Mouse (Mus musculus) hindbrain, embryonic 14.5 days (tissue): Measurements from ENCODE around the gene Rpf1. TPM values are rescaled to one million over a fixed set of nuclear protein-coding genes. Genes with fewer than 3 reads are reported as not detected.

ENCODE experiments used
- ATAC-seq: fragments of 200-750 bp; cut with Nextera tagmentation; 2 replicates; pipeline ENCODE4 v1.8.0; 2017; ENCODE audit warnings: moderate number of reproducible peaks, mild to moderate bottlenecking, moderate TSS enrichment, moderate library complexity; ENCODE audit not compliant: low FRiP score
- DNase-seq: peaks from one replicate; pipeline ENCODE4 v3.0.0-alpha.2; 2015; ENCODE audit warnings: low spot score
- H3K27ac ChIP-seq: fragments of 300-500 bp; sonication (generic); 2 replicates; pipeline ENCODE4 v1.5.1; 2014; ENCODE audit warnings: mild to moderate bottlenecking, moderate library complexity
- H3K27me3 ChIP-seq: fragments of 300-500 bp; sonication (generic); 2 replicates; pipeline ENCODE4 v1.6.1; 2014; ENCODE audit warnings: mild to moderate bottlenecking, low read length, mixed read lengths; ENCODE audit not compliant: control insufficient read depth, insufficient read depth
- H3K36me3 ChIP-seq: fragments of 300-500 bp; sonication (generic); replicated peaks from 2 replicates; pipeline ENCODE4 v1.6.1; 2014; ENCODE audit not compliant: control insufficient read depth, insufficient read depth
- H3K4me1 ChIP-seq: fragments of 300-500 bp; sonication (generic); replicated peaks from 2 replicates; pipeline ENCODE4 v1.6.1; 2014; ENCODE audit warnings: antibody characterized with exemption, low read length, mixed read lengths; ENCODE audit not compliant: control insufficient read depth, insufficient read depth
- H3K4me2 ChIP-seq: fragments of 300-500 bp; sonication (generic); replicated peaks from 2 replicates; pipeline ENCODE4 v1.6.1; 2014; ENCODE audit warnings: mild to moderate bottlenecking, moderate library complexity
- H3K4me3 ChIP-seq: fragments of 300-500 bp; sonication (generic); replicated peaks from 2 replicates; pipeline ENCODE4 v1.5.1; 2014; ENCODE audit warnings: mild to moderate bottlenecking, low read length
- H3K9ac ChIP-seq: fragments of 300-500 bp; sonication (generic); 2 replicates; pipeline ENCODE4 v1.6.1; 2014
- H3K9me3 ChIP-seq: fragments of 300-500 bp; sonication (generic); 2 replicates; pipeline ENCODE4 v1.6.1; 2016; ENCODE audit warnings: low read length; ENCODE audit not compliant: control insufficient read depth
- WGBS: fragments of 180-500 bp; shearing (Covaris S2); extraction: QIAGEN DNeasy Blood & Tissue Kit; methylation state at CpG from one replicate; pipeline ENCODE4 v1.1.7; 2014; 5-methylcytosine and 5-hydroxymethylcytosine counted together
- polyA plus RNA-seq: library from polyadenylated mRNA; unstranded; fragments of >200 nt; fragmentation: Nextera tagmentation; extraction: Ambion mirVana; gene quantifications from 2 replicates; pipeline ENCODE4 v1.2.1, GENCODE M21; 2014

The Rpf1 gene
- polyA plus RNA-seq, 1 experiment from 2014 or later: 35.4 TPM

DNA sequence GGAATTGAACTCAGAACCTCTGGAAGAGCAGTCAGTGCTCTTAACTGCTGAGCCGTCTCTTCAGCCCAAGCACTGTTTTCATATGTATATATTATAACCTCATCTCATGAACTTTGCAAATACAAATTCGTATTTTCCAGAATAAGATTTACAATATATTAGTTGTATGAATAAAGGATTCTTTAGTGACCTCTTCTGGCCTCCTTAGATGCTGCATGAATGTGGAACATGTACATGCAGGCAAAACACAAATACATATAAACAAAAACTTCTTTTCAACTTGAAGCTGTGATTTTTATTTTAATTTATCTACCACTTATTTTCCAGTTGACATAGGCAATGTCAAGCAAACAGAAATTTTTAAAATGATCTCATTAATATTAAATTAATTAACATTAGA is 39.2 kb downstream of the Rpf1 start:
- 76% methylated on average over 2 of the region's 2 CpGs for WGBS
- H3K9me3 ChIP-seq: no peaks in the 10 kb centered on the region
- H3K27me3 ChIP-seq: no peaks in the 10 kb centered on the region
- no peak overlapping the region for H3K4me3 ChIP-seq
- H3K36me3 ChIP-seq: no peaks in the 10 kb centered on the region
- ATAC-seq (no peak), DNase-seq (no peak)
- H3K9ac ChIP-seq: no peak overlapping the region
- H3K4me1 ChIP-seq: no peaks in the 10 kb centered on the region
- H3K4me2 ChIP-seq: no peak overlapping the region
- H3K27ac ChIP-seq: no peak overlapping the region

- 92% methylated on average over 3 of the region's 3 CpGs for WGBS
- ATAC-seq: no peak
- Histone ChIP-seq H3K27ac (no peak overlapping the region), H3K36me3 (no peaks in the 10 kb centered on the region), H3K9me3 (no peaks in the 10 kb centered on the region), H3K4me3 (no peak overlapping the region), H3K4me2 (no peak overlapping the region), H3K27me3 (no peaks in the 10 kb centered on the region), H3K4me1 (no peaks in the 10 kb centered on the region), H3K9ac (no peak overlapping the region)
- DNase-seq: no peak
Measured at GRCm38 (mm10) chr3:146474428-146474827, 46.8 kb downstream of the Rpf1 start.

DNA sequence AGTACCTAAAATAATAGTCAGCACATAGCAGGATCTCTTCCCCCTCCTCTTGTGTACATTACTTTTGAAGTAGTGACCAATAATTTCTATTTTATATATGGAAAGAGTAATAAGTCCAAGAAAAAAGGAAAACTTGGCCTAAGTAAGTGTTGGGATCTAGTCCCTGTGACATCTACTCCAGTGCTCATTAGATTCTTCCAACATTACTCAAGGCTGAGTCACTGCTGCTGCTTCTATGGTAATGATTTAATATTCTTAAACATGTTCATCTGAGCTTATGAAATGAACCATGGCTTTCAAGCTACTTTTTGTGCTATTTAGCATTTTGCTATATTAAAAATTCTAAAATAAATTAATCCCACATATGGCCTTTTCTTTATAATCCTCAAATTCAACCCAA is 47.5 kb downstream of the Rpf1 start:
- Histone ChIP-seq H3K9ac (no peak overlapping the region), H3K9me3 (no peaks in the 10 kb centered on the region), H3K27me3 (no peaks in the 10 kb centered on the region), H3K4me3 (no peak overlapping the region), H3K4me2 (no peak overlapping the region), H3K27ac (no peak overlapping the region), H3K36me3 (no peaks in the 10 kb centered on the region), H3K4me1 (no peaks in the 10 kb centered on the region)
- DNase-seq (no peak), ATAC-seq (no peak)

GRCm38 (mm10) chr3:146472657-146473056 is 48.6 kb downstream of the Rpf1 start:
- Histone ChIP-seq H3K27me3 (no peaks in the 10 kb centered on the region), H3K36me3 (no peaks in the 10 kb centered on the region), H3K4me3 (no peak overlapping the region), H3K9ac (no peak overlapping the region), H3K4me1 (no peaks in the 10 kb centered on the region), H3K27ac (no peak overlapping the region), H3K9me3 (no peaks in the 10 kb centered on the region), H3K4me2 (no peak overlapping the region)
- DNase-seq (no peak), ATAC-seq (no peak)
- WGBS: 67% methylated on average over 4 of the region's 4 CpGs

DNA sequence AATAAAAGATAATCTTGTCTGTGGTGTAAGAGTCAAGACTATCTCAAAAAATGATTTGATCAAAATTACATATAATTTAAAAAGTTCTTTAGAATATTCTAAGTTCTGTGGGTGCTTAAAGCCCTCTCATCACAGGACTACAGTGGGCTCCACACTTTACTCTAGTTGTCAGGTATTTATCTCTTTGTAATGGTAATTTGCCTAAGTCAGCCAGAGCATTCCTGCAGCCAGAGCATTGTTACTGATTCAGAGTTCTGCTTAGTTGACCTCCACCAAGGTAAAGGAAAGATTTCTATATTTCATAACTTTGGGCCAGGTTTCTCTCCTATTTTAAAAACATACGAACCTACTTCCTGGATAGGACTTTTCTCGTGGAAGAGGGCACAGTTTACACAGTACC is 52.0 kb downstream of the Rpf1 start:
- H3K4me3 ChIP-seq: no peak overlapping the region

GRCm38 (mm10) chr3:146462939-146463338 is 58.3 kb downstream of the Rpf1 start:
- Histone ChIP-seq H3K27ac (no peak overlapping the region), H3K4me1 (no peaks in the 10 kb centered on the region), H3K36me3 (no peaks in the 10 kb centered on the region), H3K9me3 (no peaks in the 10 kb centered on the region), H3K27me3 (no peaks in the 10 kb centered on the region), H3K4me2 (no peak overlapping the region), H3K9ac (no peak overlapping the region), H3K4me3 (no peak overlapping the region)
- ATAC-seq (no peak), DNase-seq (no peak)
- WGBS: 73% methylated on average over 2 of the region's 2 CpGs

More for the DNA sequence above, 52.0 kb downstream of the Rpf1 start:
- Histone ChIP-seq H3K4me1 (no peaks in the 10 kb centered on the region), H3K27me3 (no peaks in the 10 kb centered on the region), H3K4me2 (no peak overlapping the region), H3K9me3 (no peaks in the 10 kb centered on the region), H3K9ac (no peak overlapping the region), H3K27ac (no peak overlapping the region), H3K36me3 (no peaks in the 10 kb centered on the region)
- no peak for ATAC-seq
- 91% methylated on average over 2 of the region's 2 CpGs for WGBS
- DNase-seq: no peak

Other genes with a start within 250 kb of the Rpf1 start
- gene Ssx2ip, start 116.8 kb downstream of the Rpf1 start, polyA plus RNA-seq: 16.8 and 20.5 TPM in 2 replicates
- gene Ctbs, start 71.6 kb downstream of the Rpf1 start, polyA plus RNA-seq: 4.7 and 6.4 TPM in 2 replicates
- gene Spata1, start 21.7 kb downstream of the Rpf1 start, polyA plus RNA-seq: 4.0 and 6.0 TPM in 2 replicates
- gene Gng5, start 21.6 kb downstream of the Rpf1 start, polyA plus RNA-seq: 339 and 421 TPM in 2 replicates
- gene Uox, start 49.0 kb upstream of the Rpf1 start, polyA plus RNA-seq: not detected in 2 replicates
- not detected in 2 replicates for gene Dnase2b, start 94.2 kb upstream of the Rpf1 start, polyA plus RNA-seq
- gene 4930503B20Rik, start 129.9 kb upstream of the Rpf1 start, polyA plus RNA-seq: not detected in 2 replicates
- 0.24 and 0.50 TPM in 2 replicates for gene Samd13, start 164.2 kb upstream of the Rpf1 start, polyA plus RNA-seq